Mouse (Mus musculus) midbrain, embryonic 16.5 days (tissue): Measurements from ENCODE around the gene Frmd7. TPM values are rescaled to one million over a fixed set of nuclear protein-coding genes. Genes with fewer than 3 reads are reported as not detected.

ENCODE experiments used
- ATAC-seq: fragments of 200-750 bp; cut with Nextera tagmentation; 2 replicates; pipeline ENCODE4 v1.8.0; 2017; ENCODE audit warnings: moderate TSS enrichment
- H3K27ac ChIP-seq: fragments of 300-500 bp; sonication (generic); 2 replicates; pipeline ENCODE4 v1.5.1; 2014; ENCODE audit warnings: mild to moderate bottlenecking, low read length, mixed read lengths
- H3K27me3 ChIP-seq: fragments of 300-500 bp; sonication (generic); 2 replicates; pipeline ENCODE4 v1.6.1; 2014; ENCODE audit warnings: low read depth, low read length, mixed read lengths; ENCODE audit not compliant: control insufficient read depth, insufficient read depth
- H3K36me3 ChIP-seq: fragments of 300-500 bp; sonication (generic); 2 replicates; pipeline ENCODE4 v1.6.1; 2014; ENCODE audit warnings: mild to moderate bottlenecking, low read length, moderate library complexity, mixed read lengths; ENCODE audit not compliant: control insufficient read depth, insufficient read depth
- H3K4me1 ChIP-seq: fragments of 300-500 bp; sonication (generic); 2 replicates; pipeline ENCODE4 v1.6.1; 2014; ENCODE audit warnings: mild to moderate bottlenecking, low read length, mixed read lengths; ENCODE audit not compliant: control insufficient read depth, insufficient read depth
- H3K4me2 ChIP-seq: fragments of 300-500 bp; sonication (generic); 2 replicates; pipeline ENCODE4 v1.6.1; 2014; ENCODE audit warnings: mild to moderate bottlenecking, low read length, mixed read lengths
- H3K4me3 ChIP-seq: fragments of 300-500 bp; sonication (generic); 2 replicates; pipeline ENCODE4 v1.5.1; 2014; ENCODE audit warnings: low read depth, mild to moderate bottlenecking, low read length, moderate library complexity, mixed read lengths
- H3K9ac ChIP-seq: fragments of 300-500 bp; sonication (generic); 2 replicates; pipeline ENCODE4 v1.6.1; 2014; ENCODE audit warnings: low read depth, low read length, mixed read lengths
- H3K9me3 ChIP-seq: fragments of 300-500 bp; sonication (generic); replicated peaks from 2 replicates; pipeline ENCODE4 v1.6.1; 2014; ENCODE audit warnings: mild to moderate bottlenecking, low read length, mixed read lengths; ENCODE audit not compliant: control insufficient read depth, poor library complexity, severe bottlenecking
- WGBS: fragments of 180-500 bp; shearing (Covaris S2); extraction: QIAGEN DNeasy Blood & Tissue Kit; methylation state at CpG from one replicate; pipeline ENCODE4 v1.1.7; 2014; 5-methylcytosine and 5-hydroxymethylcytosine counted together
- polyA plus RNA-seq: library from polyadenylated mRNA; unstranded; fragments of >200 nt; fragmentation: Nextera tagmentation; extraction: Ambion mirVana; gene quantifications from 2 replicates; pipeline ENCODE4 v1.2.1, GENCODE M21; 2015

Frmd7 gene
- polyA plus RNA-seq, 1 experiment from 2014 or later, result 0.29 TPM

- no peak overlapping the region for H3K4me3 ChIP-seq
- H3K27me3 ChIP-seq, result no peaks in the 10 kb centered on the region
- 78% methylated on average over 5 of the region's 5 CpGs for WGBS
- no peak overlapping the region for H3K27ac ChIP-seq
- H3K4me2 ChIP-seq, result no peak overlapping the region
- no peak overlapping the region for H3K9ac ChIP-seq
- no peak for ATAC-seq
- no peaks in the 10 kb centered on the region for H3K4me1 ChIP-seq
- H3K9me3 ChIP-seq, result no peaks in the 10 kb centered on the region
- H3K36me3 ChIP-seq, result no peaks in the 10 kb centered on the region
Measured at GRCm38 (mm10) chrX:50909915-50910314, 32.6 kb downstream of the Frmd7 start.

- no peaks in the 10 kb centered on the region for H3K27me3 ChIP-seq
- H3K9ac ChIP-seq, result no peak overlapping the region
- no peaks in the 10 kb centered on the region for H3K9me3 ChIP-seq
- ATAC-seq, result no peak
- H3K36me3 ChIP-seq, result no peaks in the 10 kb centered on the region
- 87% methylated on average over 3 of the region's 3 CpGs for WGBS
- no peak overlapping the region for H3K4me2 ChIP-seq
- no peak overlapping the region for H3K4me3 ChIP-seq
- H3K27ac ChIP-seq, result no peak overlapping the region
- H3K4me1 ChIP-seq, result no peaks in the 10 kb centered on the region
Measured at GRCm38 (mm10) chrX:50903497-50903896, 39.0 kb downstream of the Frmd7 start.

- no peaks in the 10 kb centered on the region for H3K9me3 ChIP-seq
- no peaks in the 10 kb centered on the region for H3K4me1 ChIP-seq
- H3K4me3 ChIP-seq, result no peak overlapping the region
- 86% methylated on average over 2 of the region's 2 CpGs for WGBS
- no peak overlapping the region for H3K27ac ChIP-seq
- ATAC-seq, result no peak
- no peaks in the 10 kb centered on the region for H3K27me3 ChIP-seq
- no peaks in the 10 kb centered on the region for H3K36me3 ChIP-seq
- H3K9ac ChIP-seq, result no peak overlapping the region
- H3K4me2 ChIP-seq, result no peak overlapping the region
Measured at GRCm38 (mm10) chrX:50887999-50888398, 54.5 kb downstream of the Frmd7 start.

GRCm38 (mm10) chrX:50874246-50875002 is 68.1 kb downstream of the Frmd7 start:
- no peak for ATAC-seq
- Histone ChIP-seq H3K9ac (no peak overlapping the region), H3K4me2 (no peak overlapping the region), H3K36me3 (no peaks in the 10 kb centered on the region), H3K4me3 (no peak overlapping the region), H3K9me3 (no peaks in the 10 kb centered on the region), H3K27ac (no peak overlapping the region), H3K27me3 (no peaks in the 10 kb centered on the region), H3K4me1 (no peaks in the 10 kb centered on the region)
- 84% methylated on average over 6 of the region's 6 CpGs for WGBS

GRCm38 (mm10) chrX:50864734-50865133 is 77.8 kb downstream of the Frmd7 start:
- ATAC-seq, result no peak
- WGBS, result 76% methylated on average over 5 of the region's 5 CpGs
- Histone ChIP-seq H3K4me3 (no peak overlapping the region), H3K4me2 (no peak overlapping the region), H3K9me3 (no peaks in the 10 kb centered on the region), H3K27ac (no peak overlapping the region), H3K36me3 (no peaks in the 10 kb centered on the region), H3K4me1 (no peaks in the 10 kb centered on the region), H3K9ac (no peak overlapping the region), H3K27me3 (no peaks in the 10 kb centered on the region)

GRCm38 (mm10) chrX:50863771-50864170 is 78.7 kb downstream of the Frmd7 start:
- 83% methylated on average over 2 of the region's 2 CpGs for WGBS
- Histone ChIP-seq H3K9me3 (no peaks in the 10 kb centered on the region), H3K27me3 (no peaks in the 10 kb centered on the region), H3K4me3 (no peak overlapping the region), H3K9ac (no peak overlapping the region), H3K4me2 (no peak overlapping the region), H3K36me3 (no peaks in the 10 kb centered on the region), H3K4me1 (no peaks in the 10 kb centered on the region), H3K27ac (no peak overlapping the region)
- ATAC-seq, result no peak

GRCm38 (mm10) chrX:50850428-50851184 is 91.9 kb downstream of the Frmd7 start:
- Histone ChIP-seq H3K9ac (no peak overlapping the region), H3K4me3 (no peak overlapping the region), H3K4me1 (no peaks in the 10 kb centered on the region), H3K36me3 (no peaks in the 10 kb centered on the region), H3K27me3 (no peaks in the 10 kb centered on the region), H3K4me2 (no peak overlapping the region), H3K9me3 (no peaks in the 10 kb centered on the region), H3K27ac (no peak overlapping the region)
- WGBS, result 85% methylated on average over 6 of the region's 6 CpGs
- no peak for ATAC-seq

Other genes starting within 250 kb of the Frmd7 start
- 0.60 and 0.90 TPM in 2 replicates for gene Stk26, start 101.7 kb downstream of the Frmd7 start, polyA plus RNA-seq
- 10.9 and 12.3 TPM in 2 replicates for gene Rap2c, start 75.3 kb upstream of the Frmd7 start, polyA plus RNA-seq